Mouse (Mus musculus) limb, embryonic 12.5 days (tissue): Measurements from ENCODE around the gene Trpv2. TPM values are rescaled to one million over a fixed set of nuclear protein-coding genes. Genes with fewer than 3 reads are reported as not detected.

ENCODE experiments used
- ATAC-seq: fragments of 200-750 bp; cut with Nextera tagmentation; 2 replicates; pipeline ENCODE4 v1.8.0; 2017; ENCODE audit warnings: low read depth, moderate TSS enrichment; ENCODE audit not compliant: insufficient number of reproducible peaks, insufficient read depth, low FRiP score, low TSS enrichment
- H3K27ac ChIP-seq: fragments of 300-500 bp; sonication (generic); 2 replicates; pipeline ENCODE4 v1.5.1; 2016; ENCODE audit warnings: mild to moderate bottlenecking, moderate library complexity
- H3K27me3 ChIP-seq: fragments of 300-500 bp; sonication (generic); 2 replicates; pipeline ENCODE4 v1.6.1; 2016; ENCODE audit warnings: mild to moderate bottlenecking, moderate library complexity
- H3K36me3 ChIP-seq: fragments of 300-500 bp; sonication (generic); 2 replicates; pipeline ENCODE4 v1.6.1; 2016; ENCODE audit warnings: mild to moderate bottlenecking, moderate library complexity
- H3K4me1 ChIP-seq: fragments of 300-500 bp; sonication (generic); replicated peaks from 2 replicates; pipeline ENCODE4 v1.6.1; 2016
- H3K4me2 ChIP-seq: fragments of 300-500 bp; sonication (generic); 2 replicates; pipeline ENCODE4 v1.6.1; 2016; ENCODE audit warnings: mild to moderate bottlenecking, moderate library complexity
- H3K4me3 ChIP-seq: fragments of 300-500 bp; sonication (generic); replicated peaks from 2 replicates; pipeline ENCODE4 v1.5.1; 2016; ENCODE audit warnings: mild to moderate bottlenecking
- H3K9ac ChIP-seq: fragments of 300-500 bp; sonication (generic); replicated peaks from 2 replicates; pipeline ENCODE4 v1.6.1; 2016; ENCODE audit warnings: mild to moderate bottlenecking, moderate library complexity
- H3K9me3 ChIP-seq: fragments of 300-500 bp; sonication (generic); 2 replicates; pipeline ENCODE4 v1.6.1; 2016; ENCODE audit warnings: mild to moderate bottlenecking, moderate library complexity
- WGBS: fragments of 180-500 bp; shearing (Covaris S2); methylation state at CpG from one replicate; pipeline ENCODE4 v1.1.7; 2016; 5-methylcytosine and 5-hydroxymethylcytosine counted together
- polyA plus RNA-seq: library from polyadenylated mRNA; unstranded; fragments of >200 nt; fragmentation: Nextera tagmentation; extraction: Ambion mirVana; gene quantifications from 2 replicates; pipeline ENCODE4 v1.2.1, GENCODE M21; 2016

The Trpv2 gene
- polyA plus RNA-seq, 1 experiment from 2014 or later, result 1.2 TPM

- no peaks in the 10 kb centered on the region for H3K9me3 ChIP-seq
- peak overlapping the region; percentile 94 for H3K9ac ChIP-seq
- H3K4me1 ChIP-seq, result peaks cover 22% of the 10 kb centered on the region
- H3K4me2 ChIP-seq, result peak overlapping the region; percentile 79
- peak overlapping the region; percentile 98 for H3K27ac ChIP-seq
- H3K27me3 ChIP-seq, result no peaks in the 10 kb centered on the region
- 4% methylated on average over 11 of the region's 11 CpGs for WGBS
- peaks cover 24% of the 10 kb centered on the region for H3K36me3 ChIP-seq
- peak overlapping the region; percentile 63 for H3K4me3 ChIP-seq
- ATAC-seq, result no peak
Observed at GRCm38 (mm10) chr11:62550227-62550685, 24.0 kb upstream of the Trpv2 start.

GRCm38 (mm10) chr11:62550727-62551225 lies 23.5 kb upstream of the Trpv2 start, which contains the start of gene Ubb:
Gene Ubb (plus strand): TSS chr11:62551171.
- peak within 1 kb of the TSS; percentile 63 for H3K4me3 ChIP-seq
- peak; percentile 96 for ATAC-seq
- no peaks in the 10 kb centered on the region for H3K9me3 ChIP-seq
- peak within 1 kb of the TSS; percentile 98 for H3K27ac ChIP-seq
- peak within 1 kb of the TSS; percentile 79 for H3K4me2 ChIP-seq
- H3K9ac ChIP-seq, result peak within 1 kb of the TSS; percentile 94
- no peaks in the 10 kb centered on the region for H3K27me3 ChIP-seq
- WGBS, result under 1% methylated on average over 40 of the region's 40 CpGs
- peaks cover 24% of the 10 kb centered on the region for H3K4me1 ChIP-seq
- peaks cover 30% of the 10 kb centered on the region for H3K36me3 ChIP-seq

- peak; percentile 86 for ATAC-seq
- H3K27ac ChIP-seq, result peak overlapping the region; percentile 90
Observed at GRCm38 (mm10) chr11:62551226-62552119, 22.8 kb upstream of the Trpv2 start.

GRCm38 (mm10) chr11:62553186-62553585 lies 21.1 kb upstream of the Trpv2 start:
- peak overlapping the region; percentile 96 for H3K4me2 ChIP-seq
- H3K4me1 ChIP-seq, result peaks cover 24% of the 10 kb centered on the region
- ATAC-seq, result no peak
- peaks cover 34% of the 10 kb centered on the region for H3K36me3 ChIP-seq
- peak overlapping the region; percentile 56 for H3K9ac ChIP-seq
- H3K4me3 ChIP-seq, result peak overlapping the region; percentile 52
- no peaks in the 10 kb centered on the region for H3K9me3 ChIP-seq
- no peaks in the 10 kb centered on the region for H3K27me3 ChIP-seq
- WGBS, result 35% methylated on average over 1 of the region's 1 CpGs
- no peak overlapping the region for H3K27ac ChIP-seq

More at GRCm38 (mm10) chr11:62551226-62552119, 22.8 kb upstream of the Trpv2 start:
- H3K27me3 ChIP-seq, result no peaks in the 10 kb centered on the region
- peak overlapping the region; percentile 94 for H3K9ac ChIP-seq
- H3K4me2 ChIP-seq, result peak overlapping the region; percentile 79
- H3K4me3 ChIP-seq, result peak overlapping the region; percentile 63
- H3K36me3 ChIP-seq, result peaks cover 34% of the 10 kb centered on the region
- WGBS, result under 1% methylated on average over 58 of the region's 58 CpGs
- peaks cover 24% of the 10 kb centered on the region for H3K4me1 ChIP-seq
- no peaks in the 10 kb centered on the region for H3K9me3 ChIP-seq

- H3K9ac ChIP-seq, result peak overlapping the region; percentile 56
- H3K4me2 ChIP-seq, result peak overlapping the region; percentile 96
- H3K4me1 ChIP-seq, result peaks cover 27% of the 10 kb centered on the region
- H3K27me3 ChIP-seq, result no peaks in the 10 kb centered on the region
- H3K27ac ChIP-seq, result no peak overlapping the region
- ATAC-seq, result no peak
- WGBS, result 84% methylated on average over 5 of the region's 5 CpGs
- no peaks in the 10 kb centered on the region for H3K9me3 ChIP-seq
- peaks cover 34% of the 10 kb centered on the region for H3K36me3 ChIP-seq
- peak overlapping the region; percentile 52 for H3K4me3 ChIP-seq
Observed at GRCm38 (mm10) chr11:62553633-62554032, 20.7 kb upstream of the Trpv2 start.

GRCm38 (mm10) chr11:62554163-62554855 lies 20.0 kb upstream of the Trpv2 start:
- WGBS, result 77% methylated on average over 5 of the region's 5 CpGs
- no peak overlapping the region for H3K9ac ChIP-seq
- no peak for ATAC-seq

GRCm38 (mm10) chr11:62554934-62555517 lies 19.3 kb upstream of the Trpv2 start:
- no peaks in the 10 kb centered on the region for H3K27me3 ChIP-seq
- no peaks in the 10 kb centered on the region for H3K9me3 ChIP-seq
- no peak for ATAC-seq
- H3K9ac ChIP-seq, result no peak overlapping the region
- H3K4me1 ChIP-seq, result peaks cover 27% of the 10 kb centered on the region
- peak overlapping the region; percentile 96 for H3K4me2 ChIP-seq
- peaks cover 34% of the 10 kb centered on the region for H3K36me3 ChIP-seq
- H3K27ac ChIP-seq, result no peak overlapping the region
- no peak overlapping the region for H3K4me3 ChIP-seq

More at GRCm38 (mm10) chr11:62554163-62554855, 20.0 kb upstream of the Trpv2 start:
- H3K27me3 ChIP-seq, result no peaks in the 10 kb centered on the region
- H3K4me2 ChIP-seq, result peak overlapping the region; percentile 96
- peak overlapping the region; percentile 52 for H3K4me3 ChIP-seq
- no peak overlapping the region for H3K27ac ChIP-seq
- no peaks in the 10 kb centered on the region for H3K9me3 ChIP-seq
- peaks cover 34% of the 10 kb centered on the region for H3K36me3 ChIP-seq
- H3K4me1 ChIP-seq, result peaks cover 27% of the 10 kb centered on the region

GRCm38 (mm10) chr11:62555896-62556412 lies 18.3 kb upstream of the Trpv2 start:
- H3K36me3 ChIP-seq, result peaks cover 34% of the 10 kb centered on the region
- H3K4me3 ChIP-seq, result no peak overlapping the region
- no peaks in the 10 kb centered on the region for H3K27me3 ChIP-seq
- H3K4me1 ChIP-seq, result peaks cover 27% of the 10 kb centered on the region
- H3K9me3 ChIP-seq, result no peaks in the 10 kb centered on the region
- ATAC-seq, result no peak
- H3K27ac ChIP-seq, result no peak overlapping the region
- no peak overlapping the region for H3K9ac ChIP-seq
- no peak overlapping the region for H3K4me2 ChIP-seq

- Histone ChIP-seq H3K4me1 (peaks cover 27% of the 10 kb centered on the region), H3K4me3 (no peak overlapping the region), H3K9me3 (no peaks in the 10 kb centered on the region), H3K4me2 (no peak overlapping the region), H3K9ac (no peak overlapping the region), H3K27ac (no peak overlapping the region), H3K36me3 (peaks cover 34% of the 10 kb centered on the region), H3K27me3 (no peaks in the 10 kb centered on the region)
- 65% methylated on average over 5 of the region's 5 CpGs for WGBS
- ATAC-seq, result no peak
Observed at GRCm38 (mm10) chr11:62557205-62557604, 17.1 kb upstream of the Trpv2 start.

- Histone ChIP-seq H3K9me3 (no peaks in the 10 kb centered on the region), H3K27me3 (no peaks in the 10 kb centered on the region), H3K27ac (no peak overlapping the region), H3K4me3 (no peak overlapping the region), H3K4me2 (no peak overlapping the region), H3K4me1 (peaks cover 29% of the 10 kb centered on the region), H3K9ac (no peak overlapping the region), H3K36me3 (peaks cover 31% of the 10 kb centered on the region)
- ATAC-seq, result no peak
- 75% methylated on average over 2 of the region's 2 CpGs for WGBS
Observed at GRCm38 (mm10) chr11:62558152-62558551, 16.1 kb upstream of the Trpv2 start.
